Mouse (Mus musculus) v-Abl transformed pro-B cells (cell line): Measurements from ENCODE around the gene Gm11733.
"Not testable (repeated sequence)": the region's sequence is repeated elsewhere in the genome, so short reads cannot be mapped to it uniquely, and the experiment has no call there.

Source experiments
- in situ Hi-C, 2 experiments: fragments of 400-800 bp; cut with MboI; formaldehyde crosslinking; loops; one replicate each; pipeline ENCODE4 v1.15.1; 2025; ENCODE audit not compliant: unreplicated experiment in 2 of 2

Gm11733 gene

GRCm38 (mm10) chr11:117484198-117484597 is at the start of gene Gm11733:
Gene Gm11733 (plus strand): TSS chr11:117484368.
- in situ Hi-C loops: no loop called here

- in situ Hi-C loops: loop anchor here in 1 of 2 experiments (10.0 kb wide), 1 partner anchor 52 kb away; no protein-coding TSS in a partner anchor
These were observed 47.6 kb upstream of the Gm11733 start for GRCm38 (mm10) chr11:117436401-117437109.

GRCm38 (mm10) chr11:117437110-117437490 is 47.1 kb upstream of the Gm11733 start:
- in situ Hi-C loops: loop anchor here in 1 of 2 experiments (10.0 kb wide), 1 partner anchor 52 kb away; no protein-coding TSS in a partner anchor

- in situ Hi-C loops: loop anchor here in 1 of 2 experiments (10.0 kb wide), 1 partner anchor 54 kb away; no protein-coding TSS in a partner anchor
These were observed 45.8 kb upstream of the Gm11733 start for GRCm38 (mm10) chr11:117438363-117438762.

GRCm38 (mm10) chr11:117440865-117441425 is 43.2 kb upstream of the Gm11733 start:
- in situ Hi-C loops: no loop called here

- in situ Hi-C loops: no loop called here
These were observed 40.1 kb upstream of the Gm11733 start for GRCm38 (mm10) chr11:117444090-117444489.

GRCm38 (mm10) chr11:117445707-117446106 is 38.5 kb upstream of the Gm11733 start:
- in situ Hi-C loops: no loop called here

GRCm38 (mm10) chr11:117454086-117454485 is 30.1 kb upstream of the Gm11733 start:
- in situ Hi-C loops: no loop called here

GRCm38 (mm10) chr11:117459148-117459547 is 25.0 kb upstream of the Gm11733 start:
- in situ Hi-C loops: no loop called here

GRCm38 (mm10) chr11:117462202-117462864 is 21.8 kb upstream of the Gm11733 start:
- in situ Hi-C loops: no loop called here

GRCm38 (mm10) chr11:117463416-117463815 is 20.8 kb upstream of the Gm11733 start:
- in situ Hi-C loops: not testable (repeated sequence)

GRCm38 (mm10) chr11:117466292-117466691 is 17.9 kb upstream of the Gm11733 start:
- in situ Hi-C loops: no loop called here

- in situ Hi-C loops: no loop called here
These were observed 17.3 kb upstream of the Gm11733 start for GRCm38 (mm10) chr11:117466911-117467310.

GRCm38 (mm10) chr11:117468585-117469363 is 15.4 kb upstream of the Gm11733 start:
- in situ Hi-C loops: no loop called here

GRCm38 (mm10) chr11:117469724-117470123 is 14.4 kb upstream of the Gm11733 start:
- in situ Hi-C loops: no loop called here

- in situ Hi-C loops: no loop called here
These were observed 13.5 kb upstream of the Gm11733 start for GRCm38 (mm10) chr11:117470586-117471195.

- in situ Hi-C loops: no loop called here
These were observed 12.4 kb upstream of the Gm11733 start for GRCm38 (mm10) chr11:117471625-117472283.

GRCm38 (mm10) chr11:117472885-117473284 is 11.3 kb upstream of the Gm11733 start:
- in situ Hi-C loops: no loop called here

GRCm38 (mm10) chr11:117475204-117475603 is 9.0 kb upstream of the Gm11733 start:
- in situ Hi-C loops: no loop called here

GRCm38 (mm10) chr11:117475669-117476068 is 8.5 kb upstream of the Gm11733 start:
- in situ Hi-C loops: no loop called here
